Mouse (Mus musculus): ENCODE measurements at regions not wholly inside any gene's neighbourhood (a gene's known extent, or its start where the extent isn't known, plus 50 kb on each side); places are given as distances from the start of the nearest gene placed in this dataset.

DNA sequence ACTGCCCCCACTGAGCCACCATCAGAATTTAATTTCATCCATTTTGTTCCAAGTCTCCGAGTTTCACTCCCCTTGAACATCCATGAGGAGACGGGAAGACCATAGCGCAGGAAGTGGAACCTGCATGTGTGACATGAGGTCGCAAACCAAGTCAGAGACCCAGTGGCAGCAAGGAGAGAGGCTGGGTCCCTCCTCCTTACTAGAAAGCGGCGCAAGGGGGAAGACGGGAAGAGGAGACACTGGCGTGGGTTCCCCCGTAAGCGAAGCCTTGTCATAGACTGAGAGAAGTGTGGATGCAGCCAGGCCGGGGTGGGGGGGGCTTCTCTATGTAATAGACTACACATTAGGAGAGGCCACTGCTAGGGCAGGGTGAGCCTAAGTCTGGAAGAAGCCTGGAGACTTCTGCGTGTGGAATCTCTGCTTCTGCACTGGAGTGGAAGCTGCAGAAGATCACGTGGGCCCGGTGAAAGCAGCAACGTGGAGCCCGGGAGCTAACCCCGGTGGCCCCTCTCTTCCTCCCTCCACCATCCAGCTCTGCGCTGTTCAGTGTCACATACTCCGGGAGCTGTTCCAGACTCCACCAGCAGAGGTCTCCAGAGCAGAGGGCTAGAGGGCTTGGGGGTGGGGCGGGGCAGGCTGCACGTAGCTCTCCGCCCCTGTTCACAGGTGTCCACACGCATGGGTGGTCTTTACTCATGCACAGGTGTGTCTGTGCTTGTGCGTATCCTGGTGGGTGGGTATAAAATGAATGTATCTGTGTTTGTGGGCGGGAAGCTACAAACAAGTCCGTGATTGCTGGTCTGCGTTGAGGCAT is 159.4 kb downstream of the Zfp36l2 start:
- peak; percentile 85 for DNase-seq (ENCODE audit: low spot score)

DNA sequence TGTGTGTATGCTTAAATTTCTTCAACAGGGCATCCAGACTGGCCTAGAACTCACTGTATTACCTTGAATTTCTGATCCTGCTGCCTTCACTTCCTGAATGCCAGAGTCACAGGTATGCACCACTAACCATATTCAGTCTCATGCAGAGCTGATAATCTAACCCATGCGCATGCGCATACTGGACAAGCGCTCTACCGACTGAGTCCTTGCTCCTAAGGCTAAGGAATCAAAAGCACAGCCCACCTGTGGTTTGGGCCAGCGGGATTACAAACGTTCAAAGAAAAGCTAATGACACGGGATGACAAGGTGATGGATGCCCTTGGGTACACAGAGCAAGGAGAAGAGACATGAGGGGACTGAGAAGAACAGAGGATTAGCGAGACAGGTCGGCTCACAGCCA is 160.5 kb downstream of the Zfp36l2 start:
- no peak for DNase-seq (ENCODE audit: low spot score)

DNA sequence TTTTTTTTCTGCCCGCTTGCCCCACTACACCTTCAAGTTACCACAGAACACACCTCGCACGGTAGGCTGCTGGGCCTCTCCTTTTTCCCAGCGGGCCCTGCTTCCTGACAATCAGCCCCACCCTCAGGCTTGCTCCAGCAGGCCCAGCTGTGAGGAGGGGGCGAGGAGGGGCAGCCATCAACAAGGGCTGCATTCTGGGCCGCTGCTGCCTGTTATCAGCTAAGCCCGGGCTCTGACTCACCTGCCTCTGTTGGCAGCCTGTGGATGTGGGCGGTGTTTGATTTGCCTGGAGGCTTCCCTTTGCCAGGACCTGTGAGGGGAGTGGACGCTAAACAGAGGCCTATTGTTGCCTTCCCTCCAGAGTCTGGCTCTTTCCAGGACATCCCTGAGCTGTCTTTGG is 161.6 kb downstream of the Zfp36l2 start:
- no peak for DNase-seq (ENCODE audit: low spot score)

DNA sequence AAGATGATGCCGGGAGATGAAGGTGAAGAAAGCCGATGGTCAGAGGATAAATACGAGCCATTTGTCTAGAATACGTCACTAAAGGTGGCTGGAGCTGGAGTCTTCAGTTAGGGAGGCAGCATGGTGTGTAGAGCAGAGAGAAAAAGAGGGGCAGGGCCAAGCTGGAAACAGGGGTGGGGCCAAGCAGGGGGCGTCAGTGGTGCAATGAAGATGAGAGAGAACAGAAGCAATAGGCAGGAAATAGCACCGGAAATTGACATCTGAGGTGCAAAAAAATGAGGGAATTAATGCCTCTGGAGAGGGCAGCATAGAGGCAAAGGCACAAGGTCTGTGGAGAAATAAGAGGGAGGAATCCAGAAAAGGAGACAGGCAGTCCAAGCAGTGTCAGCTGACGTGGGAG is 165.4 kb downstream of the Zfp36l2 start:
- no peak for DNase-seq (ENCODE audit: low spot score)

DNA sequence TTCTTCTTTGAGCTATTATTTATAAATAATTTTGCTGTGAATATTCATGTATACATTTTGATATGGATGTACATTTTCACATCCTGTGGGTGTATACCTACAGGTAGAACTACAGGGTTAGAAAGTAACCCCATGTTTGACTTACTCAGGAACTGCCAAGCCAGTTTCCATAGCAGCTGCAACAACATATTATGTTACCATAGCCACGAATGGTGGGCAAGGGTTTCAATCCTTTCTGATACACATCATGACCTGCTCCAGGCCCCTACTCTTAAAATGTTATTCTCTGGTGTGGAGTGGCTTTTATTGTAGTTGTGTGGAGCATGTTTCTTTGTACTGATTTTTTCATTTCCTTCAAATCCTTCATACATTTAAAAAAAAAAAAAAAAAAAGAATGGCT is 168.9 kb downstream of the Zfp36l2 start:
- DNase-seq (ENCODE audit: low spot score), result no peak

DNA sequence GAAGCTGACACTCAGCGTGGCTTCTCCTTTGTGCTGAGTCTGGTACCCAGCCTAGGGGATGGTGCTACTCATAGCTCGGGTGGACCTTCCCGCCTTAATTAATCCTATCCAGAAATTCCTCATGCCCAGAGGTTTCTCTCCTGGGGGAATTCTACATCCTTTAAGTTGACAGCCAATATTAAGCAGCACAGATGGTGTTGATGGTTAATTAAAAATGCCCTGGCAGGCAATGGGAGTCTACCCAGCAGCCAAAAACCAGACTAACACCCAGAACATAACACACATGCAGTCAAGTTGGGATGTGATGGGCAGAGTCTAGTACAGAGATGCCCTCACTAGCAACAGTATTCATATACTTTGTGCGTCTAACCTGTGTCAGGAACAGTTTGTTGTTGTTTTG is 169.9 kb downstream of the Zfp36l2 start:
- no peak for DNase-seq (ENCODE audit: low spot score)

DNA sequence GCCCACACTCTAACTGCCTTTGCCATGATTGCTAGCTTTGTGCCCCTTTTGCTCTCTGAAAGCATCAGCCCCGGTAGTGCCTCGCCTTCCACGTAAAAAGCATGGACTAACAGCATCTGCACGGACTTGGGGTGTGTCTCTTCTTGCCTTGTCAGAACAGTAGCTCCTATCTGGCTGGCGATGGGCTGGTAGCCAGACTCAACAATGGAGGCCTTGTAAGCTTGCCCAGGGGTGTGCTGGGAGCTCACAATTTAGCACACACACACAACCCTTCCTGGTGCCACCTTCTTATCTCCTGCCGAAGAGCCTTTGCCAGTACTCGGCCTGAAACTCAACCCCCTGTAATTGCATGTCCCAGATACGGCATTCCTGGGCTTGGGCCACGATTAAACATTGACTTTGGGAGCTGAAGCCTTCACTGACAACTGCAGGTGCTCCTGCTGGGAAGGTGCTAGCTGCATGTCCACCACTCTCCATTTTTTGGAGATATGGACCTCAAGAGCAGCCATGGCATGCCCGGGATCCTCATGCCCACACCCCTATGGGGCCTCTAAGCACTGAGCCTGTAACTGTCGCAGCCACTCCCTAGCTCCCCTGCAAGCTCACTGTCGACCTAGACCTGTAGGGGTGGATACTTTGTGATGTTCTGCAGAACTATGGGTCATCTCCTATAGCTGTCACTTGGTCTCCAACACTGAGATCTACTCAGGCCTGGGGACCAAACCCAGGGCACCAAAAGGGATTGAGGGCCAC is 166.7 kb upstream of the Haao start:
- DNase-seq (ENCODE audit: low spot score), result no peak

DNA sequence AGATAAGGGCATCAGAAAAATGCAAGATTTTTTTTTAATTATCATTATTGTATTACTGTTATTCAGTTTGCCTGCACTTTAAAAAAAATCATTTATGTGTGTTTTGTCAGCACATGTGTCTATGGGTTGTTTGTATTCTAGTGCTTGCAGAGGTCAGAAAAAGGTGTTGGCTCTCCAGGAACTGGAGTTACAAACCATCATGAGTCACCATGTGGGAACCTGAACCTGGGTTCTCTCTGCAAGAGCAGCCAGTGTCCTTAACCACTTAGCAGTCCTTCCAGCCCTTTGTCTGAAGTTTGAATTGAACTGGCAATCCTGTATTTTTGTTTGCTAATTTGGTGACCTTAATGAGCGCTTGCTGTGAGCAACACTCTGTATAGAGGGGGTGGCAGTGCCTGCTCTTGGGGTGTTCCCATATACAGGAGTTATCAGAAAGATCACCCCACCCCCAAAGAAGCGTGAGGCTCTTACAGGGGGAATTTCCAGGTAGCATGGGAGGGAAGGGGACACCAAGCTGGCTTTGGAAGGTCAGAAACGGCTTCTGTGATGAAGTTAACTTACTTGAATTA is 162.8 kb upstream of the Haao start:
- no peak for DNase-seq (ENCODE audit: low spot score)

DNA sequence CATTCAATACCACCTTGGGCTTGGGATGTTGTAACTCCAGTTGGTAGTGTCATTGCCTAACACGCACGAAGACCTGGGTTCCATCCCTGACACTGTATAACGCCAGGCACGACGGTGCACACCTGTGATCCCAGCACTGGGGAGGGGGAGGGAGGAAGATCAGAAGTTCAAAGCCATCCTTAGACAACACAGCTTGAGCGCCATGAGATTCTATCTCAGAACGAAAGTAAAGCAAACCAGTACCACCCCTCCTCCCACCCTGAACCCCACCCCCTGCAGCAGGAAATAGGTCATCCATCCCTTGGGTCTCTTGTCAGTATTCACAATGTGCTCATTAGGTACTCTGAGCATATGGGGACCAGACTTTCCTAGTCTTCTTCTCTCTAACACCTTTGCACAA is 162.2 kb upstream of the Haao start:
- DNase-seq (ENCODE audit: low spot score), result no peak

DNA sequence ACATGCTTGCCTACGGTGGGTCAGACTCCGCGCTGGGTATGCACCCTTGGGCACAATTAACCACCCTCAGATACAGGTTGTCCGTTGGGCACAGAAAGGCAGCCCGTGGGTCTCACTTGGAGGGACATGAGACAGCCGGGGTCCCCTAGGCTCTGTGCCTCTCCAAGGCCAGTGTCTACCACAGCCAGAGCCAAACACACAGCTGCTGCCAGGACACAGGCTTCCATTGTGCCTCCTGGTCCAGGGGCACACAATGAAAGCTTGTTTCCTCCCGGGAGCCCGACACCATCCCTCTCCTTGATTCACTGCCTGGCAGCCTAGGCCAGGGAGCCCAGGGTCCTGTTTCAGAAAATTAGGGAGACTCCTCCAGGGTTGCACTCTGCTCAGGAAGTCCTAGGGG is 161.4 kb upstream of the Haao start:
- DNase-seq (ENCODE audit: low spot score), result no peak

DNA sequence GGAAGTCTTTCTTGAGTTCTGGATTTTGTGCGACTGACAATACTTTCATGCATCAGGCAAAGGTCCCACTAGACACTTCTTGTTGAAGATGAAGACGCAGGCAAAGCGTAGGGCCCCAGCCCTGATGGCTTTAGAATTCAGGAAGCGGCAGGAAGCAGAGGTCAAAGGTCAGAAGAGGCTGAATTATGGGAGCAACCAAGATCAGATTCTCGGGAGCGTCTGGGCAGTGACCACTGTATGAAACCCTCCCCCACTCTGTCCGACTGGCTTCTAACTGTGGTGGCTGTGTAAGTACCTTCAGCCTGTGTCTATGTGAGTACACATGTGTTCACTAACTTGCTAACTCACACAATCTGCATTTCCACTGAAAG is 160.9 kb upstream of the Haao start:
- DNase-seq (ENCODE audit: low spot score), result no peak

DNA sequence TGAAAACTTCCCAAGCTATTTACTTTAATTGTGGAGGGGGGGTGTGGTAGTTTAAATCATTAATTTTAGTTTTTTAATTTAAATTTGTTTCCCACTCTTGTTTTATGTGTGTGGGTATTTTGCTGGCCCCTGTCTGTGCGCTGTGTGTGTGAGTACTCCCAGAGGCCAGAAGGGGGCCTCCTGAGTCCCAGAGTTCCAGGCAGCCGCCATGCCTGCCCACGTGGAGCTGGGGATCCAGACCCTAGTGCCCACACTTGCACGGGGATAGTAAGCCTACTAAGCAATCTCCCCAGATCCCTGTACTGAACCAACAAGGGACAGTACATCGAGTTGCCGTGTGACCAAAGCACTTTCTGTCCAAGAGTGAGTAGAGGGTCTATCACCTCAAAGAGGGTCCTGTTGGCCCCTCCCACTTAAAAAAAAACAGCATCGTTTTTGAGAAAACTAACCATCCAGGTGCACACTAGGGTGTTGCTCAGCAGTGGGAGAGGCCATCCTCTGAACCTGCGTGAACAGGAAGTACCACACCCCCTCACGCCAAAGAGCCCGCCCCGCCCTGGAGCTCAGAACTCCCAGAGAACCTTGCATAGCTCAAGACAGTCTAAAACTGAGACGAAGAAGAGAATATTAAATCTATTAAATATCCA is 160.4 kb upstream of the Haao start:
- DNase-seq (ENCODE audit: low spot score), result no peak

DNA sequence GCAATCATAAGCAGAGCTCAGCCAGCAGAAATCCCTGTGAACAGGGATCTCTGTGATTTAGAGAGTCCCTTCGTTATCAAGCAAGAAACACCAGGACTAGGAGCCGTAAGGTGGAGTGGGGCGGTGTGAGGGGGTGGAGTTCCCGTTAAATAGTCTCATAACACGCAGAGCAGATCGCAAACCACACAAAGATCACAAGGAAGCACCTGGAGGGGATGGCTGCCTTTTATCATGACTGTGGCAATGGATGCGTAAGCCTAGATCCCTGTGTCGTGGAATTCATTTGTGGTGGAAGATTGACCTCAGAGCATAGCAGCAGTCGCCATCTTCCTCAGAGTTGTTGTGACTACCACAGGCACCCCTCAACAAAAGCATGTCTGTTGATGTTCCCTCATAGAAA is 159.0 kb upstream of the Haao start:
- DNase-seq (ENCODE audit: low spot score), result no peak

DNA sequence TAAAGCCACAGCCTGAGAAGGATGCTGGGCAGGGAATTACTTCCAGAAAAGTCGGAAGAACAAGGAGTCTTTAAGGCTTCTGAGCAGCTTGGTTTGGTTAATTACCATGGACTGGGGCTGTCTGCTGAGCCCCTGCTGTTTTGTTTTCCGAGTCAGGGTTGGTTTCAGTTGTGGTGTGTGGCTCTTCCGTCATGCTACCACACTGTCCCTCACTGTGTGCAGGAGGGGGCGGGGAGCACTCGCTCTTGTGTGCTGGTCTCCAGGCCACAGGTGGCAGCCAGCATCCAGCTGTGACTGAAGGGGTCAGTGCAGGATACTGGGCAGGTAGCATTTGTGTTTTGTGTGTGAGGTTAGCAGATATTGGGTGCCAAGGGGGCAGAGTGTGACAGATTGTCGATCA is 156.5 kb upstream of the Haao start:
- DNase-seq (ENCODE audit: low spot score), result no peak

DNA sequence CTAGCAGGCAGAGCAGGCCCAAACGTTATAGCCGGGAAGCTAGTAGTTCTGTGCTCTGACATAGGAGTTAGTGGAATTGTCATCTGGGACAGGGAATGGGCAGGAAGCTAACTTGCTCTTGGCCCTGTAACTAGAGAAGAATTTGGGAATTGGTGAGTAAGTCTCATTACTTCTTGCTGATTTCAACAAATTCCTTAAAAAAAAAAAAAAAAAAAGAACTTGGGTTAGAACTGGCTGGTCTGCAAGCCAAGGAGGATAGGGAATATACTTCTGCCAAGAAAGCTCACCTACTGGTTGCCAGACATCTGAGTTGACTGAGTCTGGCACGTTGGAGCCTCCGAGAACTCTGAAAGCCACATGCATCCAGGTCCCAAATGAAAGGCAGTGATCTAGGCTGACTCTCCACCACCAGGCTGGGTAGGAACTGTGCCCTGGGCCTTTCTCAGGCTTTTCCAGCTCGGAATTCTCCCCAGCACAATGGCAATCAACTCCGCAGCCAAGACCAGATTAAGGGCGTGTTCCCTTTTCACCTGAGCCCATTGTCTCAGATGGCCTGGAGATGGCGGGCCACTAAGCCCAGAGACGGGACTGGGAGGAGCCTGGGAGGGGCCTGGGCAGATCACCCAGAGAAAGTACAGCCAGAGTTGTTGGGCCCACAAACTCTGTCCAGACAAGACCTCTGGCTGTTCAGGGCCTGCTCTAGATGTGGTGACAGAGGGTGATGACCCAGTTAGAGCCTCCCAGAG is 155.9 kb upstream of the Haao start:
- no peak for DNase-seq (ENCODE audit: low spot score)

DNA sequence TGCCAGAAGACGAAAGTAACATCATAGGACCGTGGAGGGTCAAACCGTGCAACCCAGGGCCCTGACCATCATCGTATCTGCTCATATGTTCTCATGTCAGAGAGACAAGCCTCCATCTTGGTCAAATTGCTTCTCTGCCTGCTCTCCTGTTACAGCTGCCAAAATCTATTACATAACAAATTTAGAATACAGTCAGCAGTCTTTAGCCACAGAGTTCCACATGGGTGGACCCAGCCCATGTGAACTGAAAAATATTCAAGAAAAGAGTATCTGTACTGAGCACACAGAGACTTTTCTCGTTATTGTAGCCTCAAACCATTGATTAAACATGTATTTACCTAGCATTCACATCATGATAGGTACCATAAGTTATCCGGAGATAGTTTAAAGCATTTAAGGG is 155.2 kb upstream of the Haao start:
- no peak for DNase-seq (ENCODE audit: low spot score)

DNA sequence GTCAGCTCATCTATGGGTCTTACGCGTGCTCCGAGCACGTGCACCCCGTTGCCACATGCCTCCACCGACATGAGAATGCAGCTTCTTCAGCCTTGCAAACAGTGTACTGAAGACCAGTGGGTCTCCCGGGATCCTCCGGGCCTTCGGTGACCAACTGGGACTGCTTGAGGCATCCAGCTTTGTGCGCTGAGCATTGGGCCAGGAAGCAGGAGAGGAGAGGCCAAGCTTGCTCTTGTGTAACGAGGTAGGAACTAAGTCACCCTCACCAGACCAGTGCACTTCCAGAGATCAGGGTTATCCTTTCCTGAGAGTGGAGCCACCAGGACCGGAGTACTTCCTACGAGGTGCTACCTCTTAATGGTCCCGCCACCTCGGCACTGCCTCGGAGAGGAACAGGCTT is 154.6 kb upstream of the Haao start:
- no peak for DNase-seq (ENCODE audit: low spot score)

DNA sequence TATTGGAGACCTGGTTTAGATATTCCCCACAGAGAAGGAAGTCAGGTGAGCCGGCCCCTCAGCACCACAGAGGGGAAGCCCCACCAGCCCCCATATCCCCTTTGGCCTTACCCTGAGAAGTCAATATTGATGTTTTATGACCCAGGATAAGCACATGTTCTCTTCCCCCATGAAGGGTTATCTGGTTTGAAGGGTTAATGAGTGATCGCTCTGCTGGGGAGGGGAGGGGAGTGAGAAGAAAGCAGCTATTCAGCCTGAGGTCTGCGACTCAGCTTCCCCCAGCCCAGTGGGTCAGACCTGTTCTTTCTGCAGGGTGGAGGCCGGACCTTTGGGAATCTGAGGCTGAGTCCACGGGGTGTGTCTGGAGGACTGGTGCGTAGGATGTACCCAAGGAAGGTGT is 152.4 kb upstream of the Haao start:
- DNase-seq (ENCODE audit: low spot score), result no peak

DNA sequence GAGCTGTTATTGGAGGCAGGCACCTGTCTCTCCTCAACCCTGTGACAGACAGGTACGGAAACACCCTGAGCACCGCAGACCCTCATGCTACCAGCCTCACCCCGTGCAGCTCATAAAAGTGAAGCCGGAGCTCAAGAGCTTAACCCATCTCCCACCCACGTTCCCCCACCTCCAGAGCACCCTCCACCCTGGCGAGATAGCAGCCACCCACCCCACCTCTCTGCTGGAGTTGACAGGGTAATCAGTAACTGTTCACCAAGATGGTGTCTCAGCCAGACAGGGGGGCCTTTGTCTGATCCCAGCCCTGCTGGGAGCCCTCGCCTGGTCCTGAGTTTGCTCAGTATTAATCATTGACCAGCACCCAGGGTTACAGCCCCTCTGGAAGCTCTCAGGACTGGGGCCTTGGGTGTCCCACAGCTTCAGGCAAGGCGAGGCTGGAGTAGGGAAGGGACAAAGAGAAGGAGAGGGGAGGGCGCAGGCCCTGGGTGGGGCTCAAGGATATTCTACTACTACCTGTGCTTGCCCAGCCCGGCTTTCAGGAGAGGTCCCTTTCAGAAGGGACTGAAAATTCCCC is 151.3 kb upstream of the Haao start:
- no peak for DNase-seq (ENCODE audit: low spot score)

DNA sequence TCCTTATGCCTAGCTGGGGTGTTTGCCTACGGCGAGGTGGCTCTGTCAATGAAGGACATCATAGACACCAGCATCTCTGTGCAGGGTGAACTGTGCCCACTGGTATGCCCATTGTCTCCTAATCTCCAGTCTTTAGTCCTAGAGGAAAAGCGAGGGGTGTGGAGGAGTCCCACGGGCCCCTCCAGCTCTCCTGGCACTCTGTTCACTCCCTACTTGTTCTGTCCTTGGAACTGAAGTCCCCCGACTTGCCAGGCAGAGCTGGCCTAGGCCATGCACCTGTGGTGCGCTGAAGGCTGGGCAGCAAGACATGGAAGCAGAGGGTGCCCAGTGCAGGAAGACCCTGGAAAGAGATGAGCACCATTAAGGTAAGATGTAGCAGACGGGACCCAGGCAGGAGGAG is 150.6 kb upstream of the Haao start:
- no peak for DNase-seq (ENCODE audit: low spot score)

DNA sequence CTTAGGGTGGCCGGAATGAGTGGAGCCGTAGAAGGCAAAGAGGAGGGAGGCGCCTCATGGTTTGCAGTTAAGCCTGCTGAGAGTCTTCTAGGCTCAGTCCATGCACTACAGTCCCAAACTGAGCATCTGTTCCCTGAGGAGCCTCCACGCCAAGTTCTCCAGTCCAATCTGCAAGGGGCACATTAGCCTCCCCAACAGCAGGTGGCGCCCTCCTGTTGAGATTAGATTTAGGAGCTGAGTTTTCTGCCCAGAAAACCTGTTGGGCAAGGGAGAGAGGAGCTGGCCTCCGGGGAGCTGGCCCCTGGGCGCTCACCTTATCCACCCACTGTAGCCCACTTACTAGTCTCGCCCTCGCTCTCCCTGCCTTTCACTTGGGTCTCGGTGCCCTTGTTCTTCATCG is 150.0 kb upstream of the Haao start:
- DNase-seq (ENCODE audit: low spot score), result no peak

DNA sequence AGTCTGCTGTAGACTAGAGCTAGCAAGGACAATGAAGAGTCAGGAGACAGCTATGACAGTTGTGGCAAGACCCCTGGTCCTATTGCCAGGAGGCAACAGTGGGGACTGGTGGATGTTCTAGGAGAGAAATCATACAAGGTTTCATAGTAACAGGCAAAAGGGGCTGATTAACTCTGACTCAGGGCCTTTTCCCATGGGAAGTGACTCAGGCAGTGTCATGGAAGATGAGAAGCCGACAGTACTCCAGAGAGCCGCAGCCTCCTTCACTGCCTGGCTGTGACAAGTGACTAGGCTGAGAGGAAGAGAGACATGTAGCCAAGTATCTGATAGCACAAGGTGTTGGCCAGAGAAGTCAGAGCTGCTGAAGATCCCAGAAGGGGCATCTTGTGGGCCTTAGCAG is 145.3 kb upstream of the Haao start:
- no peak for DNase-seq (ENCODE audit: low spot score)
